Mouse (Mus musculus): Measurements from ENCODE around the gene Srsf2.
A peak's percentile ranks its signal among the peaks of the same experiment; 100 is the strongest.

Gene Srsf2

GRCm38 (mm10) chr11:116808811-116809395 is 44.0 kb downstream of the Srsf2 start:
- DNase-seq (ENCODE audit: low spot score), result no peak

- peak; percentile 86 for DNase-seq (ENCODE audit: low spot score)
These were observed 44.8 kb downstream of the Srsf2 start for GRCm38 (mm10) chr11:116807938-116808606.

GRCm38 (mm10) chr11:116807526-116807925 is 45.4 kb downstream of the Srsf2 start:
- no peak for DNase-seq (ENCODE audit: low spot score)

GRCm38 (mm10) chr11:116807116-116807515 is 45.8 kb downstream of the Srsf2 start:
- DNase-seq (ENCODE audit: low spot score), result no peak

- DNase-seq (ENCODE audit: low spot score), result no peak
These were observed 46.5 kb downstream of the Srsf2 start for GRCm38 (mm10) chr11:116806136-116807071.

- DNase-seq (ENCODE audit: low spot score), result no peak
These were observed 50.2 kb downstream of the Srsf2 start for GRCm38 (mm10) chr11:116802709-116803108.

GRCm38 (mm10) chr11:116801106-116801505 is 51.8 kb downstream of the Srsf2 start:
- no peak for DNase-seq (ENCODE audit: low spot score)

Measured in lung, postnatal 25 days (tissue).